Mouse (Mus musculus) lung, adult 2 months (tissue): Measurements from ENCODE around the gene Msh4.

Experiments
- CTCF ChIP-seq: fragments of 200-500 bp; IDR thresholded peaks from 2 replicates; pipeline ENCODE4 v1.5.1; 2011; ENCODE audit warnings: mild to moderate bottlenecking, low read length, control low read depth; ENCODE audit not compliant: insufficient read depth
- POLR2A ChIP-seq: fragments of 200-500 bp; IDR thresholded peaks from 2 replicates; pipeline ENCODE4 v1.6.1; 2011; ENCODE audit warnings: low read depth, mild to moderate bottlenecking, control low read depth, low read length, borderline replicate concordance; ENCODE audit errors: extremely low read depth

GRCm38 (mm10) chr3:153901904-153902303 lies 4.0 kb downstream of the Msh4 start:
- no peak for TF ChIP-seq POLR2A
- TF ChIP-seq CTCF: no peak
